Mouse (Mus musculus): ENCODE results near the gene Elf3.

DNA sequence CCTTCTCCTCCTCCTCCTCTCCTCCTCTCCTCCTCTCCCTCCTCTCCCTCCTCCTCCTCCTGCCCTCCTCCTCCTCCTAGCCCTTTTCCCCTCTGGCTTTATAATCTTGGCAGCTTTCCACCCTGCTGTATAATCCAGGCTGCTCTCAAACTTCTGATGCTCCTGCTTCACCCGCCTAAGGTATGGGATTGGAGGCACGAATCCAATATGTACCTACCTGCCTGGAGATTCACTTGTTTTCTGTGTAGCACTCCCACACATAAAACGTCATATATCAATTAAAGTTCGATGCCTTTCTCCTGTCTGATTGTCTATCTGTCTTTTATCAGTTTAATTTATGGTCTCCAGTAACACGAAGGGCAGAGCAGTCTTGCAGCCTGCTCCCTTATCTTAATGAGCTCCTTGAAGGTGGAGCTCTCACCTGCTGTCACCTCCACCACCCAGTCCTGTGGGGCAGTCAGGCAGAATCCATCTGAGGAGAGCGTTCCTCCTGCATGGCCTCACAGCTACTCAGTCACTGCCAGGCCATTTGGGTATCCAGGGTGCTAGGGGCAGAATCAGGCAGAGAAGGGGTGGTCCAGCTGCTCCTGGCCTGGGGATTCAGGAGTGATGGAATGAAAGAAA lies 33.3 kb downstream of the Elf3 start:
- TF ChIP-seq EP300 (IDR thresholded peaks at IDR 0.05; ENCODE audit: low read depth) (no peak), CTCF (IDR thresholded peaks at IDR 0.05; ENCODE audit: low read depth) (no peak)
